Mouse (Mus musculus) liver, embryonic 11.5 days (tissue): ENCODE data around the gene Olfr1313. TPM values are rescaled to one million over a fixed set of nuclear protein-coding genes. Genes with fewer than 3 reads are reported as not detected.
"Not testable (repeated sequence)": the region's sequence is repeated elsewhere in the genome, so short reads cannot be mapped to it uniquely, and the experiment has no call there.

ENCODE experiments used
- ATAC-seq: fragments of 200-750 bp; cut with Nextera tagmentation; replicated peaks from 2 replicates; pipeline ENCODE4 v1.8.0; 2017; ENCODE audit warnings: moderate number of reproducible peaks, mild to moderate bottlenecking, moderate TSS enrichment, moderate library complexity; ENCODE audit not compliant: low FRiP score
- DNase-seq: peaks from one replicate; pipeline ENCODE4 v3.0.0-alpha.2; 2017; ENCODE audit warnings: low spot score
- H3K27ac ChIP-seq: fragments of 300-500 bp; sonication (generic); 2 replicates; pipeline ENCODE4 v1.5.1; 2014; ENCODE audit warnings: mild to moderate bottlenecking, low read depth, low read length, control low read depth
- H3K27me3 ChIP-seq: fragments of 300-500 bp; sonication (generic); replicated peaks from 2 replicates; pipeline ENCODE4 v1.6.1; 2014; ENCODE audit warnings: low read length, mixed read lengths; ENCODE audit not compliant: control insufficient read depth, insufficient read depth
- H3K36me3 ChIP-seq: fragments of 300-500 bp; sonication (generic); 2 replicates; pipeline ENCODE4 v1.6.1; 2014; ENCODE audit warnings: mild to moderate bottlenecking, low read length, moderate library complexity, mixed read lengths; ENCODE audit not compliant: control insufficient read depth, insufficient read depth
- H3K4me1 ChIP-seq: fragments of 300-500 bp; sonication (generic); replicated peaks from 2 replicates; pipeline ENCODE4 v1.6.1; 2014; ENCODE audit warnings: low read length, mixed read lengths; ENCODE audit not compliant: control insufficient read depth, insufficient read depth
- H3K4me2 ChIP-seq: fragments of 300-500 bp; sonication (generic); 2 replicates; pipeline ENCODE4 v1.6.1; 2014; ENCODE audit warnings: mild to moderate bottlenecking, control low read depth, moderate library complexity
- H3K4me3 ChIP-seq: fragments of 300-500 bp; sonication (generic); 2 replicates; pipeline ENCODE4 v1.5.1; 2014; ENCODE audit warnings: low read depth, low read length, control low read depth
- H3K9ac ChIP-seq: fragments of 300-500 bp; sonication (generic); 2 replicates; pipeline ENCODE4 v1.6.1; 2014; ENCODE audit warnings: low read depth, low read length, control low read depth
- H3K9me3 ChIP-seq: fragments of 300-500 bp; sonication (generic); 2 replicates; pipeline ENCODE4 v1.6.1; 2016; ENCODE audit warnings: low read length, inconsistent platforms, mixed read lengths; ENCODE audit not compliant: control insufficient read depth
- WGBS: fragments of 180-500 bp; shearing (Covaris S2); extraction: QIAGEN DNeasy Blood & Tissue Kit; methylation state at CpG from one replicate; pipeline ENCODE4 v1.1.7; 2014; 5-methylcytosine and 5-hydroxymethylcytosine counted together
- polyA plus RNA-seq: library from polyadenylated mRNA; unstranded; fragments of >200 nt; fragmentation: Nextera tagmentation; extraction: Ambion mirVana; gene quantifications from 2 replicates; pipeline ENCODE4 v1.2.1, GENCODE M21; 2014

Gene Olfr1313
- not detected in 2 replicates for polyA plus RNA-seq

- H3K36me3 ChIP-seq: no peaks in the 10 kb centered on the region
- H3K27me3 ChIP-seq: no peaks in the 10 kb centered on the region
- DNase-seq (no peak), ATAC-seq (no peak)
- H3K9ac ChIP-seq: no peak within 1 kb of the TSS
- no peak within 1 kb of the TSS for H3K4me3 ChIP-seq
- H3K9me3 ChIP-seq: no peaks in the 10 kb centered on the region
- no peak within 1 kb of the TSS for H3K4me2 ChIP-seq
- no peak within 1 kb of the TSS for H3K27ac ChIP-seq
- H3K4me1 ChIP-seq: no peaks in the 10 kb centered on the region
Measured at GRCm38 (mm10) chr2:112077743-112078142, at the start of gene Olfr1313. Gene Olfr1313 (minus strand): TSS chr2:112077843.

GRCm38 (mm10) chr2:112115340-112115739, 37.7 kb upstream of the Olfr1313 start, which contains the start of gene Olfr1315-ps1:
Gene Olfr1315-ps1 (minus strand): TSS chr2:112115440.
- Histone ChIP-seq H3K9ac (no peak within 1 kb of the TSS), H3K4me1 (no peaks in the 10 kb centered on the region)
- ATAC-seq: no peak

GRCm38 (mm10) chr2:112096681-112097080, 19.0 kb upstream of the Olfr1313 start, which contains the start of gene Olfr1314:
Gene Olfr1314 (minus strand): TSS chr2:112096781.
- Histone ChIP-seq H3K27ac (no peak within 1 kb of the TSS), H3K4me2 (no peak within 1 kb of the TSS), H3K9me3 (no peaks in the 10 kb centered on the region), H3K9ac (no peak within 1 kb of the TSS), H3K4me1 (no peaks in the 10 kb centered on the region), H3K27me3 (no peaks in the 10 kb centered on the region), H3K4me3 (no peak within 1 kb of the TSS), H3K36me3 (no peaks in the 10 kb centered on the region)
- no peak for ATAC-seq
- DNase-seq: no peak

More at GRCm38 (mm10) chr2:112115340-112115739, 37.7 kb upstream of the Olfr1313 start, which contains the start of gene Olfr1315-ps1:
- Histone ChIP-seq H3K4me2 (no peak within 1 kb of the TSS), H3K9me3 (no peaks in the 10 kb centered on the region), H3K27ac (no peak within 1 kb of the TSS), H3K27me3 (no peaks in the 10 kb centered on the region), H3K36me3 (no peaks in the 10 kb centered on the region), H3K4me3 (no peak within 1 kb of the TSS)
- 65% methylated on average over 1 of the region's 1 CpGs for WGBS
- DNase-seq: no peak

GRCm38 (mm10) chr2:112050138-112050537, 27.5 kb downstream of the Olfr1313 start, which contains the start of gene Olfr1312:
Gene Olfr1312 (minus strand): TSS chr2:112050238.
- Histone ChIP-seq H3K4me1 (no peaks in the 10 kb centered on the region), H3K27ac (no peak within 1 kb of the TSS), H3K27me3 (no peaks in the 10 kb centered on the region), H3K36me3 (no peaks in the 10 kb centered on the region), H3K9me3 (no peaks in the 10 kb centered on the region), H3K4me3 (no peak within 1 kb of the TSS), H3K4me2 (no peak within 1 kb of the TSS), H3K9ac (no peak within 1 kb of the TSS)
- 26% methylated on average over 1 of the region's 1 CpGs for WGBS
- DNase-seq (no peak), ATAC-seq (no peak)

GRCm38 (mm10) chr2:112026971-112027370, 50.7 kb downstream of the Olfr1313 start:
- not testable (repeated sequence) for H3K4me3 ChIP-seq, H3K9ac ChIP-seq, H3K27me3 ChIP-seq, H3K36me3 ChIP-seq, H3K27ac ChIP-seq, ATAC-seq, DNase-seq, H3K9me3 ChIP-seq, H3K4me2 ChIP-seq, H3K4me1 ChIP-seq
- 37% methylated on average over 6 of the region's 6 CpGs for WGBS

- Histone ChIP-seq H3K4me1 (no peaks in the 10 kb centered on the region), H3K27me3 (no peaks in the 10 kb centered on the region), H3K9me3 (no peaks in the 10 kb centered on the region), H3K36me3 (no peaks in the 10 kb centered on the region), H3K4me3 (no peak within 1 kb of the TSS), H3K27ac (no peak within 1 kb of the TSS), H3K9ac (no peak within 1 kb of the TSS), H3K4me2 (no peak within 1 kb of the TSS)
- 79% methylated on average over 2 of the region's 2 CpGs for WGBS
- ATAC-seq (no peak), DNase-seq (no peak)
Measured at GRCm38 (mm10) chr2:112024312-112024711, 53.3 kb downstream of the Olfr1313 start, which contains the start of gene Olfr1311. Gene Olfr1311 (minus strand): TSS chr2:112024412.

Other genes starting within 250 kb of the Olfr1313 start
- not detected in 2 replicates for gene Olfr1305, start 200.7 kb downstream of the Olfr1313 start, polyA plus RNA-seq
- gene Olfr1306, start 161.6 kb downstream of the Olfr1313 start, polyA plus RNA-seq: not detected in 2 replicates
- gene Olfr1307, start 128.4 kb downstream of the Olfr1313 start, polyA plus RNA-seq: not detected in 2 replicates
- gene Olfr1308, start 112.9 kb downstream of the Olfr1313 start, polyA plus RNA-seq: not detected in 2 replicates
- gene Olfr1309, start 87.6 kb downstream of the Olfr1313 start, polyA plus RNA-seq: not detected in 2 replicates
- not detected in 2 replicates for gene Olfr1310, start 65.1 kb downstream of the Olfr1313 start, polyA plus RNA-seq
- not detected in 2 replicates for gene Olfr1311, start 53.4 kb downstream of the Olfr1313 start, polyA plus RNA-seq
- not detected in 2 replicates for gene Olfr1312, start 27.6 kb downstream of the Olfr1313 start, polyA plus RNA-seq
- not detected in 2 replicates for gene Olfr1314, start 18.9 kb upstream of the Olfr1313 start, polyA plus RNA-seq
- not detected in 2 replicates for gene Olfr1315-ps1, start 37.6 kb upstream of the Olfr1313 start, polyA plus RNA-seq
- not detected in 2 replicates for gene Olfr1316, start 57.1 kb upstream of the Olfr1313 start, polyA plus RNA-seq
- gene Olfr1317, start 62.5 kb upstream of the Olfr1313 start, polyA plus RNA-seq: not detected in 2 replicates
- gene Olfr1318, start 76.4 kb upstream of the Olfr1313 start, polyA plus RNA-seq: 0.19 TPM in 1 of 2 replicates, not detected in the other
- gene Lpcat4, start 161.6 kb upstream of the Olfr1313 start, polyA plus RNA-seq: 14.6 and 15.0 TPM in 2 replicates
- not detected in 2 replicates for gene Nutm1, start 181.4 kb upstream of the Olfr1313 start, polyA plus RNA-seq
- 346 and 364 TPM in 2 replicates for gene Nop10, start 184.1 kb upstream of the Olfr1313 start, polyA plus RNA-seq
- gene Slc12a6, start 188.0 kb upstream of the Olfr1313 start, polyA plus RNA-seq: 12.3 and 12.7 TPM in 2 replicates
- not detected in 2 replicates for gene Gm21985, start 188.5 kb upstream of the Olfr1313 start, polyA plus RNA-seq